In genomic region chr12:53612120-53612519, GRCm38 (mm10) we compare ENCODE assay signal across 16 mouse cellular contexts.
"Had no signal": no experiment of that assay in that cellular context is flagged by ENCODE, and none has a peak within 500 bp of the region (broad histone marks: within the 10 kb centered on the region; RNA-seq: fewer than 3 reads in every experiment).

No protein-coding gene starts in this region.

- H3K4me1 ChIP-seq: liver, embryonic 15.5 days; neural tube, embryonic 13.5 days; stomach, embryonic 15.5 days had no signal

- H3K9me3 ChIP-seq: liver, embryonic 15.5 days; midbrain, embryonic 13.5 days; neural tube, embryonic 13.5 days; stomach, embryonic 15.5 days had no signal

- H3K36me3 ChIP-seq: liver, embryonic 15.5 days; midbrain, embryonic 13.5 days; neural tube, embryonic 13.5 days; stomach, embryonic 15.5 days had no signal

- H3K27ac ChIP-seq: kidney, postnatal 0 days; liver, embryonic 15.5 days; midbrain, embryonic 13.5 days; neural tube, embryonic 13.5 days; stomach, embryonic 15.5 days had no signal

- DNase-seq: kidney, adult 9 months; kidney, postnatal 36 days; layer of hippocampus, adult 9-11 months; layer of hippocampus, postnatal 36 days; lung, adult 2 months; lung, postnatal 36 days; retina, postnatal 1 day; right cerebral cortex, postnatal 4 days; spleen, adult 18-20 months; thymus, adult 2 months; thymus, postnatal 25 days had no signal

- H3K4me3 ChIP-seq: liver, embryonic 15.5 days; midbrain, embryonic 13.5 days; neural tube, embryonic 13.5 days; stomach, embryonic 15.5 days had no signal

- H3K27me3 ChIP-seq: liver, embryonic 15.5 days; midbrain, embryonic 13.5 days; neural tube, embryonic 13.5 days; stomach, embryonic 15.5 days had no signal
